ENCODE assay signal across 7 mouse cellular contexts in the genomic region with DNA sequence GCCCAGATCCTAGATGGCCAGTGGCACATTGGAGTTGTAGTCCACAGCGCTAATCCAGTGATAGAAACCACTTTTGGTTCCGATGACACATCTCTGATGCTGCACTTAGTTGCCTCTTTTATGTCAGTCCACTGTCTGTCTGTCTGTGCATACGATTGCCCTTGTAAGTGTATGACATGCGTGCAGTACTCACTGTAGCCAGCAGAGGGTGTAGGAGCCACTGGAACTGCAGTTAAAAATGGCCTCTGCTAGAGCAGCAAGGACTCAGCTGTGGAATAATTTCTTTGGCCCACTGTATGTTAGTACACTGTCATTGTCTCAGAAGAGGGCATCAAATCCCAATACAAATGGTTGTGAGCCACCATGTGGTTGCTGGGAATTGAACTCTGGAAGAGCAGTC. TPM values are rescaled to one million over a fixed set of nuclear protein-coding genes. Genes with fewer than 3 reads are reported as not detected.
DNase-seq lines count a peak whose midpoint lies in the region; ATAC-seq and TF ChIP-seq lines count a peak whose summit lies in the region.

No protein-coding gene starts in this region.

- TF ChIP-seq CTCF in intestine, postnatal 0 days (IDR thresholded peaks at IDR 0.05; ENCODE audit: low read depth), result peak; percentile 73
- TF ChIP-seq CTCF in C2C12 (IDR thresholded peaks at IDR 0.05; ENCODE audit: control insufficient read depth, insufficient read depth, insufficient read length), result peak; percentile 1
- peak; percentile 69 for TF ChIP-seq CTCF in lung, embryonic 14.5 days (IDR thresholded peaks at IDR 0.05; ENCODE audit: low read depth)
- TF ChIP-seq CTCF in stomach, postnatal 0 days (IDR thresholded peaks at IDR 0.05; ENCODE audit: low read depth), result peak; percentile 74

- no peaks in the 10 kb centered on the region for H3K9me3 ChIP-seq in intestine, postnatal 0 days (ENCODE audit: control insufficient read depth)
- H3K9me3 ChIP-seq in intestine, embryonic 16.5 days (ENCODE audit: control insufficient read depth, low read length), result no peaks in the 10 kb centered on the region
- no peaks in the 10 kb centered on the region for H3K9me3 ChIP-seq in lung, embryonic 14.5 days (ENCODE audit: low read depth, low read length)
- no peaks in the 10 kb centered on the region for H3K9me3 ChIP-seq in stomach, postnatal 0 days (ENCODE audit: control insufficient read depth, low read length)

- 91% methylated on average over 4 of the region's 4 CpGs for WGBS in intestine, postnatal 0 days
- WGBS in intestine, embryonic 16.5 days, result 92% methylated on average over 4 of the region's 4 CpGs
- 92% methylated on average over 4 of the region's 4 CpGs for WGBS in lung, embryonic 14.5 days
- 92% methylated on average over 4 of the region's 4 CpGs for WGBS in stomach, postnatal 0 days

- H3ac ChIP-seq in C2C12 (ENCODE audit: control insufficient read depth, insufficient read length, low read depth), result no peak overlapping the region

- H3K36me3 ChIP-seq in intestine, postnatal 0 days (ENCODE audit: control insufficient read depth, insufficient read depth), result peaks cover 69% of the 10 kb centered on the region
- H3K36me3 ChIP-seq in intestine, embryonic 16.5 days (ENCODE audit: control insufficient read depth, insufficient read depth, low read length), result peaks cover 14% of the 10 kb centered on the region
- H3K36me3 ChIP-seq in C2C12 (ENCODE audit: control insufficient read depth, insufficient read depth), result peaks cover 84% of the 10 kb centered on the region
- peaks cover 60% of the 10 kb centered on the region for H3K36me3 ChIP-seq in lung, embryonic 14.5 days (ENCODE audit: insufficient read depth)
- peaks cover 21% of the 10 kb centered on the region; the same call in 1 of the 2 replicates for H3K36me3 ChIP-seq in stomach, postnatal 0 days (ENCODE audit: control insufficient read depth, insufficient read depth, low read length)

- no peaks in the 10 kb centered on the region for H3K27me3 ChIP-seq in intestine, postnatal 0 days (replicated peaks; ENCODE audit: control insufficient read depth, insufficient read depth, low read length)
- no peaks in the 10 kb centered on the region for H3K27me3 ChIP-seq in intestine, embryonic 16.5 days (replicated peaks; ENCODE audit: control insufficient read depth, insufficient read depth, low read length)
- no peaks in the 10 kb centered on the region for H3K27me3 ChIP-seq in C2C12 (ENCODE audit: control insufficient read depth, insufficient read depth, insufficient read length)
- no peaks in the 10 kb centered on the region for H3K27me3 ChIP-seq in lung, embryonic 14.5 days (ENCODE audit: insufficient read depth, low read length)
- H3K27me3 ChIP-seq in stomach, postnatal 0 days (ENCODE audit: control insufficient read depth, insufficient read depth, low read length), result no peaks in the 10 kb centered on the region

- no peak overlapping the region for H3K4me2 ChIP-seq in intestine, postnatal 0 days (replicated peaks; ENCODE audit: low read depth)
- H3K4me2 ChIP-seq in intestine, embryonic 16.5 days (ENCODE audit: low read depth, low read length), result no peak overlapping the region
- H3K4me2 ChIP-seq in lung, embryonic 14.5 days, result no peak overlapping the region
- H3K4me2 ChIP-seq in stomach, postnatal 0 days (replicated peaks; ENCODE audit: low read depth), result no peak overlapping the region

- TF ChIP-seq EP300 in stomach, postnatal 0 days (optimal IDR thresholded peaks at IDR 0.05), result no peak

- H3K4me3 ChIP-seq in intestine, postnatal 0 days (ENCODE audit: low read depth, low read length), result no peak overlapping the region
- H3K4me3 ChIP-seq in intestine, embryonic 16.5 days (ENCODE audit: low read length), result no peak overlapping the region
- H3K4me3 ChIP-seq in C2C12 (ENCODE audit: insufficient read depth, poor library complexity, severe bottlenecking), result no peak overlapping the region
- H3K4me3 ChIP-seq in lung, embryonic 14.5 days (ENCODE audit: low read depth, low read length), result no peak overlapping the region
- H3K4me3 ChIP-seq in stomach, postnatal 0 days (ENCODE audit: low read depth, low read length), result no peak overlapping the region

- peak; percentile 85 for DNase-seq in ES-CJ7 (ENCODE audit: low read depth, low spot score)
- DNase-seq in embryo, embryonic 11 days, result peak; percentile 47
- DNase-seq in lung, embryonic 14.5 days, result peak; percentile 63
- DNase-seq in stomach, postnatal 0 days (ENCODE audit: low spot score), result peak; percentile 58

- no peaks in the 10 kb centered on the region for H3K79me2 ChIP-seq in C2C12 (ENCODE audit: control insufficient read depth, insufficient read depth)

- ATAC-seq in intestine, postnatal 0 days, result peak; percentile 16; the same call in 1 of the 2 replicates
- no peak for ATAC-seq in intestine, embryonic 16.5 days
- ATAC-seq in lung, embryonic 14.5 days (ENCODE audit: insufficient read depth), result no peak
- ATAC-seq in stomach, postnatal 0 days (ENCODE audit: low FRiP score, low TSS enrichment), result no peak

- no peak overlapping the region for H3K27ac ChIP-seq in intestine, postnatal 0 days (ENCODE audit: low read depth, low read length)
- no peak overlapping the region for H3K27ac ChIP-seq in intestine, embryonic 16.5 days (ENCODE audit: low read length)
- no peak overlapping the region for H3K27ac ChIP-seq in lung, embryonic 14.5 days (ENCODE audit: low read depth)
- no peak overlapping the region for H3K27ac ChIP-seq in stomach, postnatal 0 days (replicated peaks)

- H3K9ac ChIP-seq in intestine, postnatal 0 days (ENCODE audit: low read depth, low read length), result no peak overlapping the region
- H3K9ac ChIP-seq in intestine, embryonic 16.5 days (ENCODE audit: low read depth, low read length), result no peak overlapping the region
- H3K9ac ChIP-seq in lung, embryonic 14.5 days, result no peak overlapping the region
- no peak overlapping the region for H3K9ac ChIP-seq in stomach, postnatal 0 days (ENCODE audit: low read length)

- H3K79me3 ChIP-seq in C2C12 (ENCODE audit: low read depth), result peaks cover 5% of the 10 kb centered on the region

- H3K4me1 ChIP-seq in intestine, postnatal 0 days (replicated peaks; ENCODE audit: control insufficient read depth, insufficient read depth, low read length), result no peaks in the 10 kb centered on the region
- H3K4me1 ChIP-seq in intestine, embryonic 16.5 days (ENCODE audit: control insufficient read depth, insufficient read depth, low read length), result no peaks in the 10 kb centered on the region
- no peaks in the 10 kb centered on the region for H3K4me1 ChIP-seq in lung, embryonic 14.5 days (ENCODE audit: insufficient read depth)
- H3K4me1 ChIP-seq in stomach, postnatal 0 days (replicated peaks; ENCODE audit: control insufficient read depth, insufficient read depth), result no peaks in the 10 kb centered on the region

TF ChIP-seq in C2C12, 6 proteins besides CTCF, POLR2A, EP300 and RAD21:
- TF ChIP-seq MAX (IDR thresholded peaks at IDR 0.05) (no peak), CEBPB (IDR thresholded peaks at IDR 0.05; ENCODE audit: low read depth) (no peak), MYOG (IDR thresholded peaks at IDR 0.05; ENCODE audit: control insufficient read depth, extremely low read depth, insufficient read length) (no peak), MYOD1 (IDR thresholded peaks at IDR 0.05; ENCODE audit: control insufficient read depth, insufficient read length, low read depth) (no peak), FOSL1 (IDR thresholded peaks at IDR 0.05; ENCODE audit: insufficient read depth, low read length, poor library complexity, severe bottlenecking) (no peak), USF1 (IDR thresholded peaks at IDR 0.05; ENCODE audit: low read depth) (no peak)

RNA-seq across cellular contexts. Expression of gene Nrbf2, which starts 38.0 kb away (rescaled TPM):
- polyA plus RNA-seq in intestine, postnatal 0 days (2015; fragmentation: Nextera tagmentation; extraction: Ambion mirVana), result 31.7 and 33.0 TPM in 2 replicates
- polyA plus RNA-seq in intestine, embryonic 16.5 days (2015; fragmentation: Nextera tagmentation; extraction: Ambion mirVana), result 35.6 and 38.5 TPM in 2 replicates
- 14.8 TPM for polyA plus RNA-seq in C2C12 (2012; fragmentation: generic; extraction: Trizol)
- polyA plus RNA-seq in lung, embryonic 14.5 days (2014; fragmentation: Nextera tagmentation; extraction: Ambion mirVana), result 34.8 and 37.0 TPM in 2 replicates
- 34.6 and 35.5 TPM in 2 replicates for polyA plus RNA-seq in stomach, postnatal 0 days (2015; fragmentation: Nextera tagmentation; extraction: Ambion mirVana)

Comparison
In these comparisons a context has a peak if more than half of its experiments do, and no peak if none do; other contexts are left out.
1. CTCF ChIP-seq: peak in every context shown above with its lines; median percentile 74 in stomach, postnatal 0 days; 73 in intestine, postnatal 0 days; 69 in lung, embryonic 14.5 days; 1 in C2C12.